Mouse (Mus musculus) layer of hippocampus, adult 9-11 months (tissue): ENCODE results near the gene Ubxn11.

Source experiments
- DNase-seq: peaks from one replicate; pipeline ENCODE4 v3.0.0; 2022

Ubxn11 gene

DNA sequence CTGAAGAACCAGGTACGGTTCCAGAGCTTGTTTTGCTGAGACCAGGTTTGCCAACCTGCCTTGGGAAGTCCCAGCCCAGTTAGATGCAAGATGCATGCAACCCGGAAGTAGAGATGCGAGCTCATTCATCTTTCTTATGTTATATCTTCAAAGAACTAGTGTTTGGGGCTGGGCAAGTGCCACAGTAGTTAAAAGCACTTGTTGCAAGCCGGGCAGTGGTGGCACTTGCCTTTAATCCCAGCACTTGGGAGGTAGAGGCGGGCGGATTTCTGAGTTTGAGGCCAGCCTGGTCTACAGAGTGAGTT, 11.2 kb upstream of the Ubxn11 start:
- no peak for DNase-seq

DNA sequence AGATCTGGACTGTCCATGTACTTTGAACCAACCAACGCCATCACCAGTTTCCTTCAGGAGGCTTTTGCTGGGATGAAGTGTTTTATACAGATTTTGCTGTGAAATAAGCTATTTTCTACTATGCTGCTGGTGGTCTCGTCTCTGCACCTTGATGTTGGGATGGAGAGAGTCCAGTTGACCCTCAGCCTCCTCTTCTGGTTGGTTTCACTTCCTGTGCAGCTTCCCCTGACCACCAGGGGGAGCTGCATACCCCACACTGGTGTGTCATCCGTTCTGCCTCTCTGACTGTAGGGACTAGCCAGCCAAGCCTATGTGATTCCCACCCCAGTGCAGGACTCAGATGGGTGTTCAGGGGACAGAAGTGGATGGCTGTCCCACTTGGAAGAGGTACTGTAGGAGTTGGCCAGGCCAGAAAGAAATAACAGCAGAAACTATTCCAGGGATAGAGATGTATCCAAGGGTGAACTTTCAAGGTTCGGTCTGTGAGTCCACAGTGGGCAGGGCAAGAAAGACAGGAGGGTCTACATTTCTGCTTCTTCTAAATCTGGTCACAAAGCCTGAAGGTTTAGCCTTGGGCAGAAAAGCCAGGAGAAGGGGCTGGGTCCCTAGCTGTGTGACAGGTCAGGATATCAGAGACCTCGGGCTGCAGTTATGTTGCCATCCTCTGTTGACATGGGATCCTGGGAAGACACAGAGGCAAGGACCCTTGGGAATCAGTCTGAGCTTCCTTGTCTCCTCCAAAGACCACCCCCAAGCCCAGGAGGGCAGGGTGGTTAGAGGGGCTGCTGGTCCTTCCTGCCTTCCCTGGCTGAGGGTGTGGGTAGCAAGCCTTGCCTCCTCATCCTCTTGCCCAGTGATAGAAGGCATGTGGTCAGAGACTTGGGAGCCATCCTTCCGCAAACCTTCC, 9.7 kb upstream of the Ubxn11 start:
- peak; percentile 40 for DNase-seq

DNA sequence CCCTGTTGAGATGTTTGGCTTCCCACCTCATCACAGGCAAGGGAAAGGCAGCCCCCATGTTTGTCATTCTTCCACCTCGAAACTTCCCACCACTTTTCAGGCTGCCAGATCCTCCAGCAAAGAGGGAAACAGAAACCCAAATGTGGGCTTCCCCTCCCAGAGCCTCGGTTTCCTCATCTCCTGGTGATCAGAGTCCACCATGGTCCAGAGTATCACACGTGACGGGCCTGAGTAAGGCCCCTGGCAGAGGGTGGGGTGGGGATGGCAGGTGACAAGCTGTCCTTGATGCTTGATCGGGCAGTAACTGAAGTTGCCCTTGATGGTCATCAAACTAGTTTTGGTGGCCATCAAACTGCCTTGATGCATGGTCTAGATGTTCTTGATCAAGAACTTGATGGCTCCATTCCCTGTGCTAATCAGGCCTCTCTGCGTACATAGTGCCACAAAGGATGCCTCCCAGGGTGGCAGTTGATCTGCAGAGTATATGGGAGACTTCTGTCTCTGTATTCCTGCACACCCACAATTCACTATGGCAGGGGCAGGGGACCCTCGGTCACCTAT, 8.3 kb upstream of the Ubxn11 start:
- DNase-seq = no peak

DNA sequence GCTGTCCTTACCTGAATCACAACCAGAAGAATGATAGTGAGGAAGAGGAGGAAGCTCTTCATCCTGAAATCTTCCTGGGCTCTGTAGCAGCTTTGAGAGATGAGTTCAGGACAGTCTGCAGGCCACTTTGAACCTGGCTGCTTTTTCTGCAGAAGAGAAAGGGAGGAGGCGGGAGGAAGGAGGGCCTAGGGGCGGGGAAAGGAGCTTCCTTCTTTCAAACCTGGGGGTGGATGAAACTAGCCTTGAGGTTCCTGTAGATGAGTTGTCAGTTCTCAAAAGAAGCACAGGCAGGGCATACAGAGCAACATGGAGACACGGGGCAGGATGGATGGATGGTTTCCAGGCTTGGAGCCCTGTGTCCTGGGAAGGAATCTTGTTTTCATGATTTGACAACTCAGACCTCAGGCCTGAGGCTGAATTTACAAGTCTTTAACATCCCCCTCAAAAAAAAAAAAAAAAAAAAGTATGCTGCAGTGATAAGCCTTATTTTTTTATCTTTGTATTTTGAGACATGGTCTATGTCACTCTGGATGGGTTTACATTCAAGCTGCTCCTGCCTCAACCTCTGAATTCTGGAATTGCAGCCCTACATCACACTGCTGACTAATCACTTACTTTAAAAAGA, 7.3 kb upstream of the Ubxn11 start, which contains the start of gene Cd52:
TSS of gene Cd52 (minus strand) at position 160 of the 625 bp plus-strand sequence.
- DNase-seq = peak; percentile 64

DNA sequence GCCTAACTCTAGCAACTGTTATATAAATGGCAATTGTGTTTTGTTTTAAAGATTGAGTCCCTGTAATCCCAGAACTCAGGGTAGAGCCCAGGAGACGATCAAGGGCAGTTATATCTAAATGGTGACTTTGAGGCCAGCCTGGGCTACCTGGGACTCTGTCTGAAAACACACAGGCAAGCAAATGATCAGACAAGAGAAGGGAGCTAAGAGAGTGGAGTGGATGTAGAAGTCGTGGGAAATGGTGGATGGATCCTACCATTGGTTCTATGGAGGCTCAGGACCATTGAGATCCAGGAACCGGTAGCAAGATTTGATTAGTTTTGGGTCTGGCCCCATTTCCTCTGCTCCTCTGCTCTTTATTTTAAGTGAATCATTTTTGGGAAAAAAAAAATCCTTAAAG, 6.2 kb upstream of the Ubxn11 start:
- no peak for DNase-seq

DNA sequence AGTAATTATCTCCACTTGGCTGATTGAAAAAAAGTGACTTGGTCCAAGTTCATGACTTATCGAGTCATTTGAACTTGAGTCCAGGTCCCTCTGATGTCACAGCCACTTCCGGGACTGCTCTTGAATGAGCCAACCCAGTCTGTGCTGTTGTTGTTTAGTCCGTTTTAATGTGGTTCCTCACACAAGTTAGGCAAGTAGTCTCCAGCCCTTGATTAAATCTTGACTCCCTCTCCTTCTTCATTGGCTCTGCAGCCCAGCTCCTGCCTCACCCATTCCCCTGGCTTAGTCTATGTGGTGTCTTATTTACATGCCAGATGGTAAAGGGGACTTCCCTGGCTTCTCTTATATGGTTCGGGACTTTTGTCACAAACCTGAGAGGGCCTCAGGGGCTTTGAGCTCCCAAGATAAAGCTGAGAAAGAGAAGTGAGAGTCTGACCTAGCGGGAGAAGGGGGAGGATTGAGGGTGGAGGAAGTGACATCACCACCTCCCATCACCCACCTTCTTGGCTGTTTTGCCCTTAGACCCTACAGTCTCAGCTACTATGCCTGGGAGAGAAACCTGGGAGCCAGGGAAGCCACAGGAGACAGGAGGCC, 5.3 kb upstream of the Ubxn11 start:
- peak; percentile 52 for DNase-seq

DNA sequence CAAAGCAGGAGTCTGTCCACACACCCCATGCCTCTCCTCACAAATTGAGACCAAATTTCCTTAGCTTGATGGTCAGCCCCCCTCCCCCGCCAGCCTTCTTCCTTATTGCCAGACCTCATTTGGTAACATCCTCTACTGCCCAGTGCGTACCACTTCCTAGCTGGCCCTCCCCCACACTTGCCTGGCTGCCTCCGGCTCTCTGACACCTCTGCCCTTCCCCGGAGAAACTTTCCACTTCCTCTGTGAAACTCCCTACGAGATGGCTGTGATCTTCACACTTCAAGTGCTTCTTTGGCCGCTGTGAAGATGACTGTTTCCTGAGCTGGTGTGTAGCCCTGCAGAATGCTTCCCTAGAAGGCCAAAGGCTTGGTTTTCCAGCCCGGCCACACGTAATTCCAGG, 3.7 kb upstream of the Ubxn11 start:
- peak; percentile 92 for DNase-seq

DNA sequence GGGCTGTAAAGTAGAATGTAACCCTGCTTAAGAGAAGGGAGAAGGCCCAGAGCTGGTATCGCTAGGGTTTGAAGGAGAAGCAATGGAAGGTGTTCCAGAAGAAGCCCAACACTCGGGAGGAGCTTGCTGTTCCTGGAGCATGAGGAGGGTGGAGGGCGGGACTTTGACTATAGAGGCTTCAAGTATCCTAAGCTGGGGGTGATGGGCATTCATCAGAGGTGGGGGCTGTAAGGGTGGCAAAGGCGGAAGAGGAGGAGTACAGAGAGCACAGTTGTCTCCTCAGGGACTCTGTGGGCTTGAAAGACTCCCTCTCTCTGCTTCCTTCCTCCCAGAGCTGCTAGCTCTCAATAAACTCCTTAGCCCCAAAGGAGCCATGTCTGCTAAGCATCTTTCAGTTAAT, 2.1 kb upstream of the Ubxn11 start:
- no peak for DNase-seq

DNA sequence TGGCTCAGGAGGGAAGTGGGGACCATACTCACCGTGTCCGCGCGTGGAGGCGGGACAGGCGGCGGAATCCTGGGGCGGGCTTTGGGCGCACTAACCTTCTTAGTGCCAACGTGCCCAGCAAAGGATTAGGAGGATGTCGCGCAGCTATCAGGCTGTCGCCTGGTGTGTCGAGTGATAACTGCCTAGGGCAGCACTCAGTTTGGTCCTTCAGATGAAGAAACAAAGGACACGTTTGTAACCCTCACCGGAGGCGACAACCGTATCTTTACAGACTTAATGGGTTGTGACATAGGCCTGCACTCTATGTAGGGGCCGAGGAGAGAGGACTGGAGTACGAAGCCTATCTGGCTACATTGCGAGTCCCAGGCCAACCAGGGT, 361 bp downstream of the Ubxn11 start:
- no peak for DNase-seq

DNA sequence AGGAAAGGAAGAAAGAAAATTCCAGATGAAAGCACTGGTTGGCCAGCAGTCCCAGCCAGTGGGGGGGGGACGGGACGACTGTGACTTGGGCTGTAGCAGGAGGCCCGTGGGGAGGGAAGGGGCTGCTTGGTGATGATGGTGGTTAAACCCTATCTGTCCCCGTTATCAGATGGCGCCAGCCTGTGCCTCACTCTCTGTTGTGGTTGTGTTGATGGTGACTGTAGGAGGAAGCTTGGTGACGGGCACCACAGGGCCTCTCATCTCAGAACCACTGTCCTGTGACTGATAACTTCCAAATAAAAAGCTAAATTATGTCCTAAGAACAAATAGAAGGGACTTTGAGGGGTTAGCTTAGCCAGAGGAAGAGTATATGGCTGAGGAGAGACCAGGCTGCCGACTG, 3.7 kb downstream of the Ubxn11 start:
- no peak for DNase-seq

DNA sequence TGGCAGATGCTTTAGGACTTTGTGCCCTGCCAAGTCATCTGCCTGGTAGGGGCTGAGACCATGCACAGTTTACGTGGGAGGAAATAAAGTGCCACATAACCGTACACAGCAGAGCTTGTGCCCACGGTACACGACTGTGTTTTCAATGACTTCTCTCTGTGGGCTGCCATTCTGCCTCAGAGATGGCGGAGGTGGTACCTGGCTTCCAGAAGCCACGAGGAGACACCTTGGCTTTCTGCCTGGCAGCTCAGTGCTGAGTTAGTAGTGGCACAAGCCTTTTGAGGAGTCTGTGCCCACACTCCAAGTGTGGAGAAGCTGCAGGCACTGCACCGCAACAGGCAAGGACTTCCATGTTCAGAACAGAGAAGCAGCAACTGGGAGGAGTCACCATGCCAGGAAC, 5.4 kb downstream of the Ubxn11 start:
- peak; percentile 74 for DNase-seq

DNA sequence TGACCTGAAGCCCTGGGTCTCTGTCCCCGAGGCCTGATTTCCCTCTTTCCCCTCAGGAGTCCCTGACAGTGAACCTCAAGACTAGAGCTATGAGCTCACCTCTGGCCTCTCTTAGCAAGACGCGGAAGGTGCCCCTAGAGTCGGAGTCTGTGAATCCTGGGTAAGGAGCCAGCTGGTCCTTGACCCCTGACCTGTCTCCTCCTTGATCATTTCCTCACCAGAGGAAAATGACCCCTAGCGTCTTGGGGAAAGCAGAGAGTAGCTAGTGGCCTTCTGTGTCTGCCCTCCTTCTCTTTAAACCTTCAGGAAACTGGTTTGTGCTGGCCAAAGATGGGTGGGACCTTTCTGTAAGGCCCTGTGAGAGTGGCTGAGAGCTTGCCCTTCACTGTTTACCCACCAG, 5.8 kb downstream of the Ubxn11 start:
- no peak for DNase-seq

DNA sequence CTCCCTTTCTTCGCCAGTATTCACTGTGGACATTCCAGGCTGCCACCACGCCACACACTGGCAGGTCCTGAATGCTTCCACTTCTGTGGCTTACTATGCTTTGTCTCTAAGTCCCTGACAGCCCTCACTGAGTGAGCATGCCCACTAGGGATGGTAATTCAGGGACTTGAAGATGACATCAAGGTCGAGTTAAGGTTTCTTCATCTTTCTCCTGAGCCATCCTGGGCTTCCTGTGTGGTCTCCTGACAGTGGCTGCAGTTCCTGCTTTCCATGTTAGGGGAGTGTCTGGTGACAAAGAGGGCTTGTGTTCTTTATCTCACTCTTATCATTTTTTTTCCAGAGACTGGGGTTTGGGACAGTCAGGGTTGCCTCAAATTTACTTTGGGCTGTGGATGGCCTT, 8.3 kb downstream of the Ubxn11 start:
- DNase-seq = no peak

DNA sequence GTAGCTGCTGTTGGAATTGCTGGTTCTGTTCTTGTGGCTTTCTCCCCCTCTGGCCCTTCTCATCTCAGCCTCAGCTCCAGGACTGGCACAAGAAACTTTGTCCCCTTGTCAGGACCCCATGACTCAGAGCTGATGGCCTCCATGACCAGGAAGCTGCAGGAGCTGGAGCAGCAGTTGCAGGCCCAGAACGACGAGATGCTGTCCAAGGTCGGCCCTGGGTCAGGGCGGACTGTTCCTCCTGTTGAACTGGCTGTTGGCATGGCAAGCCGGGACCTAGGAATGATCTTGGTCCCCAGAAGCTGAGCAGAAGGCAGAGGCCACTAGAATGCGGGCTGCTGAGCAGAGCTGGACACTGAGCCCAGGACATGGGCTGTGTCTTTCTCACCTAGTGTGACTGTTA, 10.0 kb downstream of the Ubxn11 start:
- DNase-seq = no peak

DNA sequence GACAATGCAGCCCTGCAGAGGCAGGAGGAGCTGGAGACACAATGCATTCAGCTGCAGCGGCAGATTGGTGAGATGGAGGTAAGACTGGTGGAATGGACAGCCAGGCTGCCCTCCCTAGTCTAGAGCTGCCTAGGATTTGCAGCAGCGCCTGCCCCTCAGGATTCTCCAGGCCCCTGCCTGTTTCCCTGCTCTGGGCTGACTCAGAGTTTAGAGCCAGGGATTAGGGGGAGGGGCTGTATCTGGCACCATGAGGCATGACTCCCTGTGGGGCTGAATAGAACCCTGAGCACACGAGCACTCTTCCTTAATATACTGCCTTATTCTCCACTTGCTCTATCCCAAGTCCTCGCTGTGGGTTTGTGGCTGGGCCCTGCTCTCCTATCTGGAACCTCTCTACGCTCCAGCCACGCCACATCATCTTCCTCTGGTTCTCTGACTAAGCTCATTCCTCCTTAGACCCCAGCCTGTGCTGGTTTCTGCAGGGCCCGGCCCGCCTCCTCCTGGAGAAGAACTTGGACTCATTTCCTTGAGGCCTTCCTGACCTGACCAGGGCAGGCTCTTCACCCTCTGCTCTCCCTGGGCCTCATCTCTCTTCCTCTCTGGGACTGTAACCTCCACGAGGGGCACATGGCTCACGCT, 11.1 kb downstream of the Ubxn11 start:
- no peak for DNase-seq

DNA sequence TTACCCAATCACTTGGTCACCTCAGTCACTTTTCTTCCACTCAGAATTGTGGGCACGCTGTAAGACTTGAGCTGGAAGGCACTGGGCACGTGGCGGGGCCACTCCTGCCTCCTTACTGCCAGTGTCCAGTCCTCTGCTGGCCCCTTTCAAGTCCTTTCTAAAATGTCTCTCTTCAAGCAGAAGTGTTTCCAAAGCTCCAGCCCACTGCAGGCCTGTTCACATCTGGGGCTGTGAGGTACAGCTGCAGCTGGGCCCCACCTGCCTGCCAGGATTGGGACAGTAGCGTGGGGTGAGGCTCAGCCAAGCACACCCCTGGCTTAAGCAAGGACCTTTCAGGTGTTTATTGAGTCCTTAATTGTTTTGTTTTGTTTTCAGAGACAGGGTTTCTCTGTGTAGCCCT, 11.7 kb downstream of the Ubxn11 start:
- DNase-seq = no peak

DNA sequence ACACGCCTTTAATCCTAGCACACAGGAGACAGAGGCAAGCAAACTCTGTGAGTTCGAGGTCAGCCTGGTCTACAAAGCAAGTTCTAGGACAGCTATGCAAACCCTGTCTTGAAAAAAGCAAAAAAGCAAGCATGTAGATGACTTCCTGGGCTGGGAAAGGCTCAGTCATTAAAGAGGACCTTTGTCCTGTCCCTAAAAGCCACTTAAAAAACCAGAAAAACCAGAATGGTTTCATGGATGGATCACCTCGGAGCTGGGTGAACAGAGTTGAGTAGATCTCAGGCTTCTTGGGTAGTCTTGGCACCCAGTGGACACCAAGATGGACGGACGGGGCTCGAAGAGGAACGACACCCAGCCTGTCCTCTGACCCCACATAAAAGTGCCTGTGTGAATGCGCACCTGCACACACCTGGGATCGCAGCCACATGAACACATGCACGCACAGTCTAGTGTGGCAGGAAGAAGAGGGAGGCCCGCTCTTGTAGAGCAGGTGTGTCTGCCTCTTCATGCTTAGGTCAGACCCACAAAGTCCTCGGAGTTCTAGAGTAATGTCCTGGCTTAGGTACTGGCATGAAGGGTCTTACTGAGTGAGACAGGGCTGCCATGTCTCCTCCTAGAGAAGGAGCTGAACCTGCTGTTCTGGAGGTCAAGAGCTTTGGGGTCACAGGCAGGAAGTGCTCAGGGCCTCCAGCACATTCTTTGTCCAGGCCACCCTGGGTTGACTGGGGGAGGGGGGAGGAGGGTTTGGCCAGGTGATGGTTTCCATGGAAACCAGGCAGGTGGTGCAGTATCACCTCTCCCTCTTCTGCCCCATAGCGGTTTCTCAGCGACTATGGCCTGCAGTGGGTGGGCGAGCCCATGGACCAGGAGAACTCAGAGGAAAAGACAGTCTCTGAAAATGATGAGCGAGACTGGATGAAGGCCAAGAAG, 13.1 kb downstream of the Ubxn11 start:
- DNase-seq = no peak

DNA sequence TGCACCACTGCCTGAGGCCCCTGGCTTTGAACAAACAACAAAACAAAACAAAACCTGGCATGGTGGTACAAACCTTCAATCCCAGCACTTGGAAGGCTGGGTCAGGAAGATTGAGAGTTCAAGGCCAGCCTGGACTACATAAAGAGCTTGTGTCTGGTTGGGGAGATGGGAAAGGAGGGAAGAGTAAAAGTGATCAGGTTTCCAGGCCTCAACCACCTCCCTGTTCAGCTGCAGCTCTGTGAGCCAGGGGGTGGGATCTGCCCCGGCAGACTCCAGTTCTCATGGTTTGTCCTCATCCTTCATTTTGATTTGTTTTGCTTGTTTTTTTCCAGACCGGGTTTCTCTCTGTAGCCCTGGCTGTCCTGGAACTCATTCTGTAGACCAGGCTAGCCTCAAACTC, 14.1 kb downstream of the Ubxn11 start:
- no peak for DNase-seq

DNA sequence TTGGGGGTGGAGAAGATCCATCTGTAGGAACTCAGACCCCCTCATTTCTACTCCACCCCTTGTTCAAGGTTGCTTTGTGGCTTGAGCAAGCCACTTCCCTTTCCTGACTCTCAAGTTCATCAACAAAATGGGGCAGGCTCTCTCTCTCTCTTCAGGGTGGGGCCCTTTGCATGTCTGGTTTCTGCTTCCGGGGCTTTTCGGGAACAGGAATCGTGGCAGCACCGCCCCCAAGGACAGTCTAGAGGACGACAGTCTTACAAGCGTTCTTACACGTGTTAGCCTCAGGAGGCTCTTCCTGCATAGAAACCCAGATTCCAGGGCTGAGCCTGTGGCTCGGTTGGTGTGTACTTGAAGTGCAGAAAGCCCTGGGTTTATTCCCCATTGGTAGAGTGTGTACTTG, 14.6 kb downstream of the Ubxn11 start:
- peak; percentile 40 for DNase-seq

DNA sequence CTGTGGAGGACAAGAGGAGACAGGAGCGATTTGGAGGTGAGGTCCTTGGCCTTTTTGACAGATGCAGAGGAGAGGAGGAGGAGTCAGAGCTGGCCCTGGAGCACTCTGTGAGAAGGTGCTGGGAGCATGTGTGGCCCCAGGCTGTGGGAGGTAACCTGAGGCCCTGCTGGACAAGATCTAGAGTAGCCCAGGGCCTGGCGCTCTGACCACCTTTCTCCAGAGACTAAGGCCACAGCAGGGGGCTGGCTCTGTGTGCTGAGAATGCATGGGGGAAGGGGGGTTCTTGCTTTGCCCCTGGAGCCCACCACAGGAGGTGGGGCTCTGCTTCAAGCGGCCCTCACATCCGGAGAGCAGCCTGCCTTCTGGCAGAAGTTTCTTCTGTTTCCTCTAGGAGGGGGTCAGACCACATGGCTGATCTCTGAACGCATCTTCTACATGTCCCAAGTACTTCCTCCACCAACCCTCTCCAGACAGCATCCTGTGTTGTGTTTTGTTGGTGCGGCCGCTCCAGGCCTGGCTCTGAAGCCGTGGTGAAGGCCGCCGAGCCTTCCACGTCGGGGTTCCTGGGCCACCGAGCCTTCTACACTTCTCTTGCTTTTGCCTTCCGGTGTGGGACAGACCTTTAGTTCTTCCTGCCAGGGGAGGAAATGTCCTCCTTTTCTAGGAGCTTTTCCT, 15.9 kb downstream of the Ubxn11 start:
- DNase-seq = no peak

DNA sequence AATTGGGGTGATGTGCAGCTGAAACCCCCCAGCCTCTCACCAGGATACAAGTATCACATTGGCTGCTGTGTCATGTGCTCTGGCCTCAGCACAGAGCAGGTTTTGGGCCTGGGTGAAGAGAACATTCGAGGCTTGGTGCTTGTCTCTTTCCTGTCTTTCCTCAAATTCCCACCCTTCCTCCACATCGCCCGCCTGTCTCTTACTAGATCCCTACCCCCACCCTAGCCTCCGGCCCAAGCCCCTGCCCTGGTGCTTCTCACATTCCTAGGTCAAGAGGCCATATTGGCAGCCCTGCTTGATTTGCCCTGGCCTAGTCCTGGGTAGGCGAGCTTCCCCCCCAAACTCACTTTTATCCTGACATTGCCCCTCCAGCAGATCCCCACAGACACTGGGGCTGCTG, 16.7 kb downstream of the Ubxn11 start:
- DNase-seq = no peak

DNA sequence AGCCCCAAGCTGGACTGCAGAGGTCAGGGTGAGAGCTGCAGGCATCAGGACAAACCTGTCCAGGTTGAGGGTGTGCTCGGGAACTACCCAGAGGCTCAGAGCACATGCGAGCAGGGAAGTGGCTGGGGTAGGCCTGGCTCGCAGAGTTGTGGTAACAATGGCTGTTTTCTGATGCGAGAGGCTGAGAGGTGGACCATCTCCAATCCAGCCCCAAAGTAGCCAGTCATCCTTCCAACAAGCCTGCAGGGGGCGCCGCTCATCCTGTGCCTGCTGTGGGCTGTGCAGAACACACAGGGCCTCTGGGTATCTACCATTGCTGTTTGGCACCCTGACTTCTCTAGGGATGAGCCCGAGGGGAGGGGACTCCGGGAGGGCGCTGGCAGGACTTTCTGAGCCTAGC, 17.3 kb downstream of the Ubxn11 start:
- DNase-seq = no peak
